Mouse (Mus musculus): ENCODE measurements around the gene Eln.

Gene Eln

GRCm38 (mm10) chr5:134746890-134747511 is at the start of gene Eln:
Gene Eln (minus strand): TSS chr5:134747323.
- no peak for DNase-seq (ENCODE audit: low spot score in 2 of 2)

- no peak for DNase-seq (ENCODE audit: low spot score in 2 of 2)
These were observed 43.2 kb upstream of the Eln start for GRCm38 (mm10) chr5:134790080-134790995.

GRCm38 (mm10) chr5:134788237-134788636 is 41.1 kb upstream of the Eln start:
- DNase-seq (ENCODE audit: low spot score in 2 of 2), result no peak

DNA sequence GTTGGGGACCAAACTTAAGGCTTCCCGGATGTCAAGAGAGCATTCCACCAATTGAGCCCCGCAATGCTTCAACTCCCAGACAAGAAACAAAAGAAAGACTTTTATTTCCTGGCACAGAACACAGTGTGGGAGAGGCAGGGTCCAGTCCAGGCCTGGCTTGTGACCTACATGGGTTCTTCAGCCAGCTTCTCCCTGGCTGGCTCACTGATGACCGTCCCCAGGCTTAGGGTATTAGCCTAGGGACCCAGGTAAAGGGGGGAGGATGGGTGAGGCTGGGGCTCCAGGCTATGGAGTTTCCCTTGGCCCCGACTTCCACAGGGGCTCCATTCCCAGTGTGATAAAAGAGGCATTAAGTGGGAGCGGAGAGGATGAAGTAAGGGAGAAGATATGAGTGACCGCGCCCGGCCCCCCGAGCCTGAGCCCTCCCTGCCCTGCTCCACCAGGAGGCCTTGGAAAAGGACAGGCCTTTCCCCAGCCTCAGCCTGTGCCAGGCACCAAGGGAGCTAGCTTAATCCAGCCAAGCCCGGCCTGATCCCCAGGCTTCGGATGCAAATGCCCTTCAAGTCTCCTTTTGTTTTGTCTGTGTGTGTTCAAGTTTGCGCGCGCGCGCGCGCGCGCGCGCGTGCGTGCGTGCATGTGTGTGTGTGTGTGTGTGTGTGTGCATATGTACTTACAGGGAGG is 38.7 kb upstream of the Eln start:
- DNase-seq (ENCODE audit: low spot score in 2 of 2), result no peak

DNA sequence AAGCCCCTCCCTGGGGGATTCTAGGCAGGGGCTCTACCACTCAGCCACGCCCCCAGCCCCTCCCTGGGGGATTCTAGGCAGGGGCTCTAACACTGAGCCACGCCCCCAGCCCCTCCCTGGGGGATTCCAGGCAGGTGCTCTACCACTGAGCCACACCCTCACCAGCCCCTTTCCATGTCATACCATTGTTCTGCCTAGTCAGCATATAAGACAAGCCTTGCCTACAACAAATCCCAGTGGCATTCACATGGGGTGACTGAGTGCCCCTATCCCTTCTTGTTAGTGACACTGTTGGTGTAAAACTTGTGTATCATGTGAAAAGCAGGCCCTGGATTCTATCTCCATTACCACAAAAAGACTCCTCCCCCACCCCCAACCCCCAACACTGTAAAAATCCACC is 36.7 kb upstream of the Eln start:
- no peak for DNase-seq (ENCODE audit: low spot score in 2 of 2)

GRCm38 (mm10) chr5:134780963-134781362 is 33.8 kb upstream of the Eln start:
- DNase-seq (ENCODE audit: low spot score in 2 of 2), result no peak

GRCm38 (mm10) chr5:134780146-134780545 is 33.0 kb upstream of the Eln start:
- DNase-seq (ENCODE audit: low spot score in 2 of 2), result no peak

DNA sequence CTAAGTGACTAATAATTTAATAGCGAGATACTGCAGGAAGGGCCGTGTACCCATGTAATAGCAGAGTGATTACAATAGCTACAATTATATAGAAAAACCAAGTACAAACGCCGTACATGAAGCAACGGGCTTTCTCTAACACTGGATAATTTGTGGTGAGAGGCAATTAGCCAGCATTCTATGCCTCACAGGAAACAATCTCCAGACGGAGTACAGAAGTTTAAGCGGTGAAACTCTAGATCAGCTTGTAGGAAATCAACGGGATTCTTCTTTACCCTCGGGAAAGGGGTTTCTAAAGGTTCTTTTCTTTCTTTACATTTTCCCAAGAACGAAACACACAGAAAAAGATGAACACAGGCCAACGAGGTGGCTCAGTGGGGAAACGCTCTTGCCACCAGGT is 29.4 kb upstream of the Eln start:
- DNase-seq (ENCODE audit: low spot score in 2 of 2), result no peak

DNA sequence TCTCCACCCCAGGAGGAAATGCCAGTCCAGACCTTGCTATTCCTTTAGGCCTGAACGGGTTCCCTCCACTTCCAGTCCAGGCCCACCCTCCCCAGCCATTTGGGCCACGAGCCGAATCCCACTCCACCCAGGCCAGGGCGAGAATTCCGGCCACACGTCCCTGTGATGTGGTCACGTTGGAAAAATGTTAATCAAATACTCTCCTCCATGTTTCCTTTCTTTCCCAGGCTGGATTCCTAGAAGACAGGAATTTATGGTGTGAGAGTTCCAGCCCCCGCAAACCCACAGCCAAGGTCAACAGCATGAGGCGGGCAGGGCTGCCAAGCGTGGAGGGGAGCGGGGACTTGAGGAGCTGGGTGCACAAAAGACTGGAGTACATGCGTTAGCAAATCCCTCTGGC is 25.4 kb upstream of the Eln start:
- DNase-seq (ENCODE audit: low spot score in 2 of 2), result no peak

DNA sequence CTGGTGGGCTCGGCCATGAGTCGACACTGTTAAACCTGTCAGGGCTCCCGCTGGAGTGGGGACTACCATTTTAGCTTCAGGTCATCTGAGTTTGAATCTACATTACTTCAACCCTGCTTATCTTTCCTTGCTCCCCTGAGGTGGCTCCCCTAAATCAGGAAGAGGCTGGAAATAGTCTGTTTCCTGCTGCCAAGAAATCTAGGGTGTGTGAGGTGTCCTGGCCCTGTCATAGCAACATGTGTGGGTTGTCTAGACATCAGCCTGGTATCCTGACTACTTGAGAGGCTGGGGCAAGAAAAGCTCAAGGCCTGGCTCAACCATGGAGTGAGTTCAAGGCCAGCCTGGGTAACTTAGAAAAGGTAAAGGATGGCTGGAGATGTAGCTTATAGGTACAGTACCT is 24.6 kb upstream of the Eln start:
- DNase-seq (ENCODE audit: low spot score in 2 of 2), result no peak

- DNase-seq (ENCODE audit: low spot score in 2 of 2), result no peak
These were observed 22.1 kb upstream of the Eln start for GRCm38 (mm10) chr5:134769181-134769580.

DNA sequence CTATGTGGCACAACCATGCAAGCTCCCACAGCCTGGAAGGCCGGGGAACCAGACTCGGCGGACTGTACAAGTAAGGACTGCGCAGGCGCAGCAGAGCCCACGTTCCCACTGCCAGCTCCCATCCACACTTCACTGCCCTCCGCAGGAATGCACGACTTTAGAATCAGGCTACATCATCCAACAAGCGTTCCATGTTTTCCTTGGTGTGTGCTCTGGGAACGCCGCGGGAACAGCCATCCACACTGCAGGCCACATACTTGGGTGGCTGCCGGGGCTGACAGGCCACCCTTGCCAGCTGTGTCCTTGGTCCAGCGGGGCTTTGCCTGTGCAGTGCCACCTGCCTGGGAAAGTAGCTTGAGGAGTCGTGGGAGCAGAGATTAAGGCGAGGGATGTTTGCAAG is 18.3 kb upstream of the Eln start:
- DNase-seq (ENCODE audit: low spot score in 2 of 2), result no peak

- DNase-seq (ENCODE audit: low spot score in 2 of 2), result no peak
These were observed 16.2 kb upstream of the Eln start for GRCm38 (mm10) chr5:134763326-134763725.

GRCm38 (mm10) chr5:134761409-134762124 is 14.4 kb upstream of the Eln start:
- DNase-seq (ENCODE audit: low spot score in 2 of 2), result no peak

- DNase-seq (ENCODE audit: low spot score in 2 of 2), result no peak
These were observed 8.9 kb upstream of the Eln start for GRCm38 (mm10) chr5:134756031-134756430.

GRCm38 (mm10) chr5:134754096-134754495 is 7.0 kb upstream of the Eln start:
- DNase-seq (ENCODE audit: low spot score in 2 of 2), result no peak

GRCm38 (mm10) chr5:134750469-134750868 is 3.3 kb upstream of the Eln start:
- DNase-seq (ENCODE audit: low spot score in 2 of 2), result no peak

DNA sequence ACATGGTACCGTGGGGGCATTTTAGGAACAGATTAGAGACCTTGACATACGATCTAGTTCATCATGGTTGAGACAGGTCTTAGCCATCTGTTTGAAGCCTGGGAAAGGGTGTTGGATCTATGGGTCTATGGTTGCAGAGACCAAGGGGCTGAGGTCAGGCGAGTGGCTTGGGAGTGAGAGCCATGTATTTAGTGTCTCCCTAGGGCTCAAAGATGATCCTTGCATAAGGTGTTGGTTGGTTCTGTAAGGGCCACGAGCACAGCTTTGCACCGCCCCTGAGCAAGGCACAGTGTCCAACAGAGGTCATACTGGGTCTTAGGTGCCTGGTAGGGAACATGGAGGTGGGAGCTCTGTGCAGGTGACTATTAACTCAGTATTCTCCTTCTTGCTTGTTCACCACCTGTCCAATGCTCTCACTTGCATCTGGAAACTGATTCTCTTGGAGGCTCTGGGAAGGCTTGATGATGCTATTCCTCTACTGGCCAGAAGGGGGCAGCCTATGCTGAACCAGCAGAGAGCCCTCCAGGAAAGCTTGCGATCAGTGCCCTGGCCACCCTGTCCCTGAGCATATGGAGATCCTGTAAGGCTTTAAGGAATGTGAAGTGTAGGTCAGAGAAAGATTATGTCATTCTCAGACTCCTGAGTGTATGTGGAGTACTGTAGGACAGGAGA is 960 bp upstream of the Eln start:
- DNase-seq (ENCODE audit: low spot score in 2 of 2), result peak in 1 of 2 experiments; percentile 37

DNA sequence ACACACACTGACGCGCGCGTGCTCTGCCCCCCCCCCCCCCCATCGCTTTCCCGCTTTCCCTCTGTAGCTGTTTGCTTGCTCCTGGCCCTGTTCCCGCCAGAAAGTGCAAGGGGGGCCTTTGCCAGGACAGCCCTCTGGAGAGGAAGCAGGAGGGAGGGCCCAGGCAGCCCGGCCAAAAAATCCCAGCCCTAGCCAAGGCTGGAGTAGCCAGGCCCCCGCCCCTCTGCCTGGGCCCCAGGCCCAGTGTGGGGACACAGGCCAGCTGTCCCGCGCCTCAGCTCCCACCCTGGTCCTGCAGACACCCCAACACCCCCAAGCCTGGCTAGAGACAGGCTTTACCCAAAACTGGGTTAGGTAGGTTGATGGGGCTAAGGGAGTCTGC is 380 bp upstream of the Eln start:
- no peak for DNase-seq (ENCODE audit: low spot score in 2 of 2)

- DNase-seq (ENCODE audit: low spot score in 2 of 2), result no peak
These were observed 922 bp downstream of the Eln start for GRCm38 (mm10) chr5:134746201-134746600.

- no peak for DNase-seq (ENCODE audit: low spot score in 2 of 2)
These were observed 1.3 kb downstream of the Eln start for GRCm38 (mm10) chr5:134745801-134746200.

GRCm38 (mm10) chr5:134745000-134745399 is 2.1 kb downstream of the Eln start:
- DNase-seq (ENCODE audit: low spot score in 2 of 2), result no peak
